Mouse (Mus musculus) cortical plate, adult 2 months (tissue): ENCODE measurements around the gene Gm44973.

Experiments used
- CTCF ChIP-seq: fragments of 200-500 bp; IDR thresholded peaks from 2 replicates; pipeline ENCODE4 v1.5.1; 2011; ENCODE audit warnings: mild to moderate bottlenecking, control low read depth, low read length; ENCODE audit not compliant: insufficient read depth; ENCODE audit errors: extremely low read depth
- POLR2A ChIP-seq: fragments of 200-500 bp; IDR thresholded peaks from 2 replicates; pipeline ENCODE4 v1.6.1; 2011; ENCODE audit warnings: mild to moderate bottlenecking, low read length, control low read depth; ENCODE audit not compliant: insufficient read depth; ENCODE audit errors: extremely low read depth

GRCm38 (mm10) chr7:5057804-5058203 lies 42.5 kb downstream of the Gm44973 start:
- TF ChIP-seq POLR2A (no peak), CTCF (no peak)
